Mouse (Mus musculus): ENCODE measurements at regions not wholly inside any gene's neighbourhood (a gene's known extent, or its start where the extent isn't known, plus 50 kb on each side); places are given as distances from the start of the nearest gene placed in this dataset.

DNA sequence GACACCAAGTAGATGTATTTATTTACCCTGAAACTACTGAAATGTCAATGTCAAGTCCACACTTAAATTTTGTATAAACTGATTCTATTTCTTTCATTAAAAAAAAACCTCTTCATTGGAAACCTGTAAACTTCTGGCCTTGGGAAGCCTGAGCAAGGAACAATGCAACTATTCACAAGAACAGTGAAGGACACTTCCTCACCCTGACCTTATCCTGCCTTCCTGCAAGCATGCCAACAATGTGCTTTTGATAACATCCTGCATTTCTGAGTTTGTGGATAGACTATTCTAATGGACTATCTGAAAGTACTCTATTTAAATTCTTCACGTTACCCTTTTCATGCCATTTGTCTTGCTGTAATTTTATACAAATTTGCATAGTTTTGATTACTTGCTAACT, 53.1 kb upstream of the Nabp1 start:
- DNase-seq (ENCODE audit: low spot score): no peak

DNA sequence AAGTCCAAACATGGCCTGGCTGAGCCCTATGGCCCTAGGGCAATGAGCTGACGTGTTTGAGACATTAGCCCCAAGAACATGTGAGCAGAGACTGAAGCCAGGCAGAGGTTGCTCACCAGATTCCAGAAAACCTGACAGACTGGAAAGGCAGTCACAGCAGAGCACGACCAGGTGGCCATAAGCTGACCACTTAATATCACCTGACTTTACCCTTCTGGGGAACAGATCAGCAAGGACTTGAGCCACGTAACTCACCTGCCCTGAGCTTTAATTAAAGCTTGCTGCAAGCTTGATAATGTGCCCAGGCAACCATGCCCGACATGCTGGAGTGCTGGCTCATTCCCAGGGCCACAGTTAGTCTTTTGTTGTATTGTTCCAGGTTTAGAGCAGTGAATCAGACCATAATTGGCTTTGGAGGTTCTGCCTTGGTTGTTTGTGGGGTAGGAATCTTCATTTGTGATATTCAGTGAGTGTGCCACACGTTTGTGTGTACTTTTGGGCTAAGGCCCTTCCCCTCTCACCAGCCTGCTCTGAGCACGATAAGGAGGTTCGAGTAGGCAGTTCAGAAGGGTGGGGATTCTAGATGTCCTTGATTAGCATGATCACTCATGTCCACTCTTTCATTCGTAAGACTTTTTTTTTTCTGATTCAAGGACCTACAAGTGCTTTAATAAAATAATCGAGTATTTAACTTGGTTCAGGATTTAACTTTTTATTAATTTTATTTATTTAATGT, 52.1 kb upstream of the Nabp1 start:
- peak; percentile 10 for DNase-seq (ENCODE audit: low spot score)

DNA sequence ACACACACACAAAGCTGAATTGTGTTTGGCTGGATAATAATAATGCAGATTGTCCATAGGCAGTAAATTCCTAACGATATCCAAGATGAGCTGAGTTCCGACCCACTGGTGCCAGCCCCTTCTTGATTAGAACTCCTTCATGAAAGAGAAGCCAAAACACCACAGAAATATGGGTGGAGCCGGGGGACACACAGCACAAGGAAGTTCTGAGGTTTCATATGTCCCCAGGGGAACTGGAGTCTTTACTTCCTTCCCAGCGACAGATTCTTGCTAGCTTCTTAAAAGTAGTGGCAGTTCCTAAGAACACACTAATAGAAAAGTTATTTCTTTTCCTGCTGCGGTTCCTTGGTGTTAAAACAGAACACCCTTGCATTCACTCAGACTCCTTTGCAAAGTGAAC, 51.4 kb upstream of the Nabp1 start:
- DNase-seq (ENCODE audit: low spot score): no peak

GRCm38 (mm10) chr1:51528671-51529070, 50.4 kb upstream of the Nabp1 start:
- no peak for DNase-seq (ENCODE audit: low spot score)
